Comparison of ENCODE assay signal across 46 mouse cellular contexts in the genomic region with DNA sequence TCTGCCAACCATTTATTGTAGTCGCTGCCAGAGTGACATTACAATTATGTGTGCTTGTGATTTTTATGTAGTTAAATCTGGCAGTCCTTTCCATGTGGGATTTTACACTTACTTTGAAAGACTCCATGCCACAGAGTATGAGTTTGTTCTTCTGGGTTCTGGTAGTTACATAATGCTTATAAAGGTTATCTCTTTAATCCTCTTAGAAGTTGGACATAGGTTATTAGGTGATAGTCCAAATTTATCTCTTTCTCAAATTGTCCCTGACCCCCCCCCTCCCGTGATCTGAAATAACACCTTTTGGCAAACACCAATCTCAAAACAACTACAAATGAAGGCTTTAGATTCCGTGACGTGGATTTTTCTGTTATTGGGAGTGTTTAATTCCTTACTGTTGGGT. TPM values are rescaled to one million over a fixed set of nuclear protein-coding genes. Genes with fewer than 3 reads are reported as not detected.
"Had no signal": no experiment of that assay in that cellular context is flagged by ENCODE, and none has a peak within 500 bp of the region (broad histone marks: within the 10 kb centered on the region; RNA-seq: fewer than 3 reads in every experiment).

No protein-coding gene starts in this region.

- H3K9ac ChIP-seq: heart, embryonic 12.5 days; heart, embryonic 13.5 days; heart, embryonic 15.5 days; hindbrain, embryonic 12.5 days; hindbrain, embryonic 13.5 days; hindbrain, embryonic 14.5 days; hindbrain, embryonic 15.5 days; intestine, embryonic 15.5 days; kidney, embryonic 15.5 days had no signal

- ATAC-seq: hindbrain, embryonic 16.5 days; hindbrain, postnatal 0 days; inflammation-experienced regulatory T-cells, adult 6 months; intestine, embryonic 15.5 days; intestine, embryonic 16.5 days; intestine, postnatal 0 days had no signal

- H3K4me3 ChIP-seq: heart, embryonic 10.5 days; heart, embryonic 12.5 days; heart, embryonic 13.5 days; heart, embryonic 15.5 days; hindbrain, embryonic 10.5 days; hindbrain, embryonic 12.5 days; hindbrain, embryonic 13.5 days; hindbrain, embryonic 15.5 days; intestine, embryonic 15.5 days; kidney, embryonic 15.5 days; layer of hippocampus, adult 2 months had no signal

- H3K9me3 ChIP-seq: heart, embryonic 10.5 days; heart, embryonic 12.5 days; heart, embryonic 13.5 days; heart, embryonic 15.5 days; hindbrain, embryonic 10.5 days; hindbrain, embryonic 12.5 days; hindbrain, embryonic 13.5 days; hindbrain, embryonic 15.5 days; intestine, embryonic 15.5 days; kidney, embryonic 15.5 days had no signal

- H3K4me1 ChIP-seq: heart, embryonic 10.5 days; heart, embryonic 12.5 days; heart, embryonic 13.5 days; heart, embryonic 15.5 days; hindbrain, embryonic 10.5 days; hindbrain, embryonic 12.5 days; hindbrain, embryonic 13.5 days; hindbrain, embryonic 15.5 days; intestine, embryonic 15.5 days; kidney, embryonic 15.5 days had no signal

- H3K27ac ChIP-seq: heart, embryonic 10.5 days; heart, embryonic 13.5 days; heart, embryonic 15.5 days; hindbrain, embryonic 10.5 days; hindbrain, embryonic 12.5 days; hindbrain, embryonic 13.5 days; hindbrain, embryonic 14.5 days; hindbrain, embryonic 15.5 days; hindbrain, postnatal 0 days; intestine, embryonic 15.5 days; kidney, embryonic 15.5 days; kidney, postnatal 0 days; layer of hippocampus, adult 2 months had no signal

- DNase-seq: heart, postnatal 10 days; heart, postnatal 14 days; heart, postnatal 36 days; heart, postnatal 4 days; kidney, adult 11 months; kidney, adult 18-20 months; kidney, adult 2 months; kidney, adult 8-10 months; kidney, adult 9 months; kidney, postnatal 10 days; kidney, postnatal 14 days; kidney, postnatal 25 days; kidney, postnatal 36 days; kidney, postnatal 4 days; layer of hippocampus, adult 9-11 months; layer of hippocampus, postnatal 36 days had no signal

- H3K36me3 ChIP-seq: heart, embryonic 10.5 days; heart, embryonic 12.5 days; heart, embryonic 13.5 days; heart, embryonic 15.5 days; hindbrain, embryonic 10.5 days; hindbrain, embryonic 12.5 days; hindbrain, embryonic 13.5 days; hindbrain, embryonic 15.5 days; intestine, embryonic 15.5 days; kidney, embryonic 15.5 days had no signal

- H3K4me2 ChIP-seq: heart, embryonic 11.5 days; heart, embryonic 12.5 days; heart, embryonic 13.5 days; heart, embryonic 15.5 days; hindbrain, embryonic 12.5 days; hindbrain, embryonic 13.5 days; hindbrain, embryonic 14.5 days; hindbrain, embryonic 15.5 days; intestine, embryonic 15.5 days; kidney, embryonic 15.5 days had no signal

- H3K27me3 ChIP-seq: heart, embryonic 12.5 days; heart, embryonic 13.5 days; heart, embryonic 15.5 days; hindbrain, embryonic 12.5 days; hindbrain, embryonic 13.5 days; hindbrain, embryonic 15.5 days; intestine, embryonic 15.5 days; kidney, embryonic 15.5 days had no signal

RNA-seq across cellular contexts. Expression of a gene that starts 16.0 kb away (rescaled TPM):
- total RNA-seq: heart, postnatal 10 days; heart, postnatal 14 days; heart, postnatal 25 days; heart, postnatal 36 days; heart, postnatal 4 days; hindbrain, postnatal 0 days; layer of hippocampus, adult 18-20 months; layer of hippocampus, adult 2 months; layer of hippocampus, adult 8-10 months; layer of hippocampus, postnatal 10 days; layer of hippocampus, postnatal 14 days; layer of hippocampus, postnatal 25 days; layer of hippocampus, postnatal 36 days; left cerebral cortex, adult 18-20 months had no signal
- polyA plus RNA-seq: heart, embryonic 14.5 days; heart, embryonic 15.5 days; heart, embryonic 16.5 days; heart, postnatal 0 days; hindbrain, embryonic 10.5 days; hindbrain, embryonic 11.5 days; hindbrain, embryonic 12.5 days; hindbrain, embryonic 13.5 days; hindbrain, embryonic 14.5 days; hindbrain, embryonic 15.5 days; hindbrain, embryonic 16.5 days; hindbrain, postnatal 0 days; inflammation-experienced regulatory T-cells, adult 6 months had no signal
